Comparison of ENCODE assay signal across 29 mouse cellular contexts in genomic region chr1:141375966-141376365, GRCm38 (mm10).
"Had no signal": no experiment of that assay in that cellular context is flagged by ENCODE, and none has a peak within 500 bp of the region (broad histone marks: within the 10 kb centered on the region; RNA-seq: fewer than 3 reads in every experiment).

No protein-coding gene starts in this region.

- H3K36me3 ChIP-seq: embryonic facial prominence, embryonic 10.5 days; embryonic facial prominence, embryonic 12.5 days; embryonic facial prominence, embryonic 13.5 days; embryonic facial prominence, embryonic 15.5 days; forebrain, embryonic 10.5 days; forebrain, embryonic 12.5 days; forebrain, embryonic 15.5 days had no signal

- DNase-seq: cerebellum, adult 2 months; cerebellum, adult 8-10 months; cerebellum, adult 9-10 months; cerebellum, adult 9-11 months; cerebellum, postnatal 10 days; cerebellum, postnatal 14 days; cerebellum, postnatal 25 days; cerebellum, postnatal 36 days; embryo, embryonic 11 days; forebrain, postnatal 0 days; gastrocnemius, adult 2 months; gastrocnemius, postnatal 10 days; gastrocnemius, postnatal 14 days; gastrocnemius, postnatal 25 days; gastrocnemius, postnatal 36 days; heart, adult 11 months; heart, adult 18-20 months; heart, adult 2 months had no signal

- H3K27me3 ChIP-seq: embryonic facial prominence, embryonic 12.5 days; embryonic facial prominence, embryonic 13.5 days; embryonic facial prominence, embryonic 15.5 days; forebrain, embryonic 12.5 days; forebrain, embryonic 13.5 days; forebrain, embryonic 15.5 days had no signal

- H3K9me3 ChIP-seq: embryonic facial prominence, embryonic 10.5 days; embryonic facial prominence, embryonic 12.5 days; embryonic facial prominence, embryonic 13.5 days; embryonic facial prominence, embryonic 15.5 days; forebrain, embryonic 10.5 days; forebrain, embryonic 12.5 days; forebrain, embryonic 13.5 days; forebrain, embryonic 15.5 days had no signal

- H3K4me3 ChIP-seq: embryonic facial prominence, embryonic 10.5 days; embryonic facial prominence, embryonic 12.5 days; embryonic facial prominence, embryonic 13.5 days; embryonic facial prominence, embryonic 15.5 days; erythroblast, embryonic 14.5 days; forebrain, embryonic 10.5 days; forebrain, embryonic 12.5 days; forebrain, embryonic 13.5 days; forebrain, embryonic 15.5 days; gastrocnemius, adult 2 months; heart, adult 2 months had no signal

- H3K4me2 ChIP-seq: embryonic facial prominence, embryonic 12.5 days; embryonic facial prominence, embryonic 13.5 days; embryonic facial prominence, embryonic 15.5 days; forebrain, embryonic 12.5 days; forebrain, embryonic 13.5 days; forebrain, embryonic 15.5 days had no signal

- H3K9ac ChIP-seq: embryonic facial prominence, embryonic 12.5 days; embryonic facial prominence, embryonic 13.5 days; embryonic facial prominence, embryonic 15.5 days; forebrain, embryonic 12.5 days; forebrain, embryonic 13.5 days; forebrain, embryonic 15.5 days; forebrain, postnatal 0 days had no signal

- H3K27ac ChIP-seq: embryonic facial prominence, embryonic 10.5 days; embryonic facial prominence, embryonic 12.5 days; embryonic facial prominence, embryonic 13.5 days; embryonic facial prominence, embryonic 15.5 days; forebrain, embryonic 10.5 days; forebrain, embryonic 12.5 days; forebrain, embryonic 13.5 days; forebrain, embryonic 15.5 days; gastrocnemius, adult 2 months; heart, adult 2 months had no signal

- H3K4me1 ChIP-seq: embryonic facial prominence, embryonic 10.5 days; embryonic facial prominence, embryonic 12.5 days; embryonic facial prominence, embryonic 13.5 days; embryonic facial prominence, embryonic 15.5 days; forebrain, embryonic 10.5 days; forebrain, embryonic 12.5 days; forebrain, embryonic 13.5 days; forebrain, embryonic 15.5 days had no signal

- ATAC-seq: forebrain, embryonic 13.5 days; forebrain, embryonic 14.5 days; forebrain, embryonic 15.5 days; forebrain, embryonic 16.5 days; forebrain, postnatal 0 days had no signal
